Mouse (Mus musculus): Measurements from ENCODE around the gene Rras2. TPM values are rescaled to one million over a fixed set of nuclear protein-coding genes. Genes with fewer than 3 reads are reported as not detected.

Rras2 gene
- polyA plus RNA-seq, 1 experiment = not detected

- no peak for TF ChIP-seq GATA1 (IDR thresholded peaks at IDR 0.05; ENCODE audit: low read length)
Measured at GRCm38 (mm10) chr7:114068956-114069533, 48.5 kb downstream of the Rras2 start.

DNA sequence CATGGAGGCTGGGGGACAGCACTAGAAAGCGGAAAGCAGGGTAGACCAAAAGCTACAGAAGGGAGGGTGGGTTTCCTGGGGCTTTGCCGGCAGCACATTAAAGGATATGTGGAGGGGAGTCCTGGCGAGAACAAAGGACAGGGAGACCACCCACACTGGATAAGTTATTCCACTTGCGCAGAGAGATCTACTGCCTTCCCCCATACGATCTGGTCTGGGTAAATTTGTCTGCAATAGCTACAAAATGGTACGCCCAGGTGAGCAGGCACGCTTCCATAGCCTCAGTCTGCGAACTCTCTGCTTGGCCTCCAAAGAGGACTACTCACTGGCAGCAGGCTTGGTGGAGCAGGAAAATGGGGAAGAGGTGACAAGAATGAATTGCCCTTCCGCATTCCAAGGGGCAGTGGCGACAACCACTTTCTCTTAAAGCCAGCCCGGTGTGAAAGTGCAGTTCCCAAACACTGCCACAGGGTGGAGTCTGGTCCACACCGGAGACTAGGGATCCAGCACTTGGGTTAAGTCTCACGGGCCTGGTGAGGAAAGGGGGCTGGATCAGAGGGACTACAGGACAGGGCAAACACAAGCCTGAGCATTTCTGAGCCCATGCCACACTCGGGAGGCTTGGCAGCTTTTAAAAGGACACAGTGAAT, 50.9 kb downstream of the Rras2 start:
- TF ChIP-seq GATA1 (IDR thresholded peaks at IDR 0.05; ENCODE audit: low read length) = no peak

DNA sequence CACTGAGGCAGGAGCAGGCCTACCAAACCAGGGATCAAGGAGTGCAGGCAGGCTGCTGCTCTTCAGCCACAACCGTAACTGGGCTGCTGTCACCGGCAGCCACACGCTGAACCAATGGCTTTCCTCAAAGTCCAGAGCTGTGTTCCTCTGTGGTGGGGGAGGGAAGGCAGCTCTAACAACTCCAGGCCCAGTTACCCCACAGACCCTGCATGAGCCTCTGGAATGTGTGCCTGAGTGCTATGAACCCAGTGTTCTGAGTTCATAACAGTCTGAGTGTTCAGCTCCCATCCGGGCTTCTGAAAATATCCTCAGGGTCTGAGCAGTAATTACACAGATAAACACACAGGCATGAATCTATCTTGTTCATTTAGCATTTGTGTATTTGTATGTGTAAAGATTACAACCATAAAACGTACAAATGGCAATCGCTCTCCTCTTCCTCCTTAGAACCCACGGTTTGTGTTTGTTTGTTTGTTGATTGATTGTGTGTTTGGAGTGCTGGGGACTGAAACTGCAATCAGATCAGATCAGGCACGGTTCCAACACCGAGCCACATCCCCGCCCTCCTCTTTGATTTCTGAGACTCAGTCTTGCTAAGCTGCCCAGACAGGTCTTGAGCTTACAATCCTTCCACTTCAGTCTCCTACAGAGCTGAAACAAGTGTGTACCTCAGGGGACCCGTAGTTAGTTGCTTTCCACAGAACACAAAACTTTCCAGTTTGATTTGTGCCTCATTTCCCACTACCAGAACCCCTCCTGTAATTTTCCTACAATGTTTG, 52.0 kb downstream of the Rras2 start:
- TF ChIP-seq GATA1 (IDR thresholded peaks at IDR 0.05; ENCODE audit: low read length) = no peak

DNA sequence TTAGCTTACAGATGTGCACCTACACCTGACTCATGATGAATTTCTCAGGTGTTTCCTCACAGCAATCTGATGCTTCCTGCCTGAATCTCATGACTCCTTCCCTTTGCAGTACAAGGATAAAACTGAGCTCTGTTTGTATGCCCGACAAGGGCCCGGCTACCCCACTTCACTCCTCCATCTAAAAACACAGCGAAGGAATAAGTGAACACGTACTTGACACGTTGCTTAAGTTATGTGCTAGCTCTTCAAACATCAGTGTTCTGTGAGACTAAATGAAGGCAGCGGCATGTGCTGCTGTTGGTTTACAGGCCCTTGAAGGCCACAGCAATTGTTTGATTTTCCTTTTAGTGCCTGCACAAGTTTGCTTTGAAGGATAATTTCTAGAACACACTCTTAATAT, 53.6 kb downstream of the Rras2 start:
- no peak for TF ChIP-seq GATA1 (IDR thresholded peaks at IDR 0.05; ENCODE audit: low read length)

GRCm38 (mm10) chr7:114063534-114063933, 54.0 kb downstream of the Rras2 start:
- TF ChIP-seq GATA1 (IDR thresholded peaks at IDR 0.05; ENCODE audit: low read length) = no peak

DNA sequence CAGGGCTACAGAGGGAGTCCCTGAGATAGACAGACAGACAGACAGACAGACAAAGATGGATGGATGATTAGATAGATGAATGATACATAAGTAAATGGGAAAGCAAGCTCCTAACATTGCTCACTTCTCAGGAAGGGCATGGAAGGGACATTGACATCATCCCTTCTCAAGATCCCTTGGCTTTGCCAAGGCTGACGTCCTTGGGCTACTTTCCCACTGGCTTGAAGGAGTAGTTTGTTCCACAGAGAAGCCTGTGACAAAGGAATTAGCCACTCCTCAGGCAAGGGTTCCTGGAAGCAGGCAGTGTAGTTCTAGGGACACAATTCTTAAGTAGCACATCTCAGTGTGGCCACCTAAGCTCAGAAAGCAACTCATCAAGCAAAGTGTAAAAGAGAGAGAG, 55.1 kb downstream of the Rras2 start:
- TF ChIP-seq GATA1 (IDR thresholded peaks at IDR 0.05; ENCODE audit: low read length) = no peak

- no peak for TF ChIP-seq GATA1 (IDR thresholded peaks at IDR 0.05; ENCODE audit: low read length)
Measured at GRCm38 (mm10) chr7:114060445-114060844, 57.1 kb downstream of the Rras2 start.

- no peak for TF ChIP-seq GATA1 (IDR thresholded peaks at IDR 0.05; ENCODE audit: low read length)
Measured at GRCm38 (mm10) chr7:114058927-114059441, 58.6 kb downstream of the Rras2 start.

DNA sequence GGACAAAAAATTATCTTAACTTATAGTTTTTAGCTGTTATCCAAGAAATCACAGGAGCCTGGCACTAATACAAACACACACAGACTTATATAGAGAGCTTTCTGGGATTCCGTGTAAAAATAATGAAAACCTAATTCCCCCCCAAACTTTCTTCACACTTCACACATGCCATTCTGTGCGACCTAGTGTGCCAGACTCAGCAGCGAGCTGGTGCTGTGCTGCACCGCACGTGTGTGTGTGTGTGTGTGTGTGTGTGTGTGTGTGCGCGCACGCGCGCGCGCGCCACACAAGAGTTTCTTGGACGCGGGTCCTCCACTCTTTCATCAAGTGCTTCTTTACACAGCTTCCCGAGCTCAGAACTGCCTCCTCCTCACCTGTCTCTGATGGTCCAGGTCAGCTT, 59.4 kb downstream of the Rras2 start:
- TF ChIP-seq GATA1 (IDR thresholded peaks at IDR 0.05; ENCODE audit: low read length) = no peak

- no peak for TF ChIP-seq GATA1 (IDR thresholded peaks at IDR 0.05; ENCODE audit: low read length)
Measured at GRCm38 (mm10) chr7:114053720-114054119, 63.9 kb downstream of the Rras2 start.

- TF ChIP-seq GATA1 (IDR thresholded peaks at IDR 0.05; ENCODE audit: low read length) = no peak
Measured at GRCm38 (mm10) chr7:114045814-114046213, 71.8 kb downstream of the Rras2 start.

DNA sequence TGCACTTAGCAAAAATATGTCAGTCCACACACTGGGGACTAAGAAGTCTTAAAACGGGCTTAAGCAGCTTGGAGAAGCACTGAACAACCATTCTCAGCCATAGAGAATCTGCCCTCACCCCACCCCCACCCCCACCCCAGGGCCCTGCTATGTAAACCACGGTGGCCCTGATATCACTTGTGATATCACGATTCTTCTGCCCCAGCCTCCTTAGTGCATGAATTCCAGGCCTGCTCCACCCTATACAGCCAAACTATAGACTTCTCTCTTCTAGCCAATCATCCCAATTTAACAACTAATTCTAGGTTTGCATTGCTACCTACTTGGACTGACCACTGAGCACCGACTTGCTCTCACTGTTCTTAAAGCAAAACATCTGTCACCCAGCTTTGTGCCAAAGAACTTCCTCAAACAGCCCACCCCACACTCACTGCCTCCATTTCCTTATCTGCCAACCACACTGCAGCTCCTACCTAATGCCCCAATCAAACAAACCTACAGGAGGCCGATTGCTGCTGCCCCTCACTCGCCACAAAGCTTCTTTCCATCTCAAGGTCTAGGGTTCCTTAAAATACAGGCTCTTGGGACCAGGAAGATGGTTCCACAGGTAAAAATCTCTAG, 73.5 kb downstream of the Rras2 start:
- no peak for TF ChIP-seq GATA1 (IDR thresholded peaks at IDR 0.05; ENCODE audit: low read length)

- TF ChIP-seq GATA1 (IDR thresholded peaks at IDR 0.05; ENCODE audit: low read length) = no peak
Measured at GRCm38 (mm10) chr7:114042973-114043928, 74.3 kb downstream of the Rras2 start.

- TF ChIP-seq GATA1 (IDR thresholded peaks at IDR 0.05; ENCODE audit: low read length) = no peak
Measured at GRCm38 (mm10) chr7:114041349-114041748, 76.2 kb downstream of the Rras2 start.

DNA sequence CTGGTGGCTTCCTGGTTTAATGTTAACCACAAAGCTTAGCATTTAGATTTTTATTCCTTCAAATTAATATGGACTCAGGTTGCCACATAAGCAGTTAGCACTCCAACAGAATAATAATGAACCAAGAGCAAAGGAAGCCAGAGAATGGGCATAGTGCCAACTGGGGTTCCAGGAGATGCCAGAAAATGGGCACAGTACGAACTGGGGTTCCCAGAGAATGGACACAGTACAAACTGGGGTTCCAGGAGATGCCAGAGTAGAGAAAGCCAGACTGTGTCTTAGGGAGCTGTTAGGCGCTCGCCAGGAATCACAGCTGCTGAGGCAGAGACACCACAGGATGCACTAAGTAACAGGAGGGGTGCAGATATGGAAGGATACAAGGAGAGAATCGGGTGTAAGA, 80.3 kb downstream of the Rras2 start:
- no peak for TF ChIP-seq GATA1 (IDR thresholded peaks at IDR 0.05; ENCODE audit: low read length)

Data from G1E-ER4 (cell line).